Mouse (Mus musculus) testis, adult 2 months (tissue): Measurements from ENCODE around the gene Aloxe3. TPM values are rescaled to one million over a fixed set of nuclear protein-coding genes. Genes with fewer than 3 reads are reported as not detected.
A peak's percentile ranks its signal among the peaks of the same experiment; 100 is the strongest.

Source experiments
- H3K27ac ChIP-seq: fragments of 200-500 bp; 2 replicates; pipeline ENCODE4 v1.5.1; 2012; ENCODE audit warnings: low read depth, low read length; ENCODE audit not compliant: control insufficient read depth, insufficient read depth
- H3K27me3 ChIP-seq: fragments of 200-500 bp; 2 replicates; pipeline ENCODE4 v1.6.1; 2012; ENCODE audit warnings: mild to moderate bottlenecking, low read length, moderate library complexity; ENCODE audit not compliant: control insufficient read depth, insufficient read depth
- H3K36me3 ChIP-seq: fragments of 200-500 bp; 2 replicates; pipeline ENCODE4 v1.6.1; 2012; ENCODE audit warnings: mild to moderate bottlenecking, low read length; ENCODE audit not compliant: control insufficient read depth, insufficient read depth
- H3K4me1 ChIP-seq: fragments of 200-500 bp; 2 replicates; pipeline ENCODE4 v1.6.1; 2012; ENCODE audit warnings: low read length; ENCODE audit not compliant: control insufficient read depth, insufficient read depth
- H3K4me3 ChIP-seq: fragments of 200-500 bp; 2 replicates; pipeline ENCODE4 v1.5.1; 2012; ENCODE audit warnings: low read depth, mild to moderate bottlenecking, low read length, moderate library complexity, mixed read lengths; ENCODE audit not compliant: control insufficient read depth
- CTCF ChIP-seq: fragments of 200-500 bp; IDR thresholded peaks from 2 replicates; pipeline ENCODE4 v1.5.1; 2012; ENCODE audit warnings: low read depth, mild to moderate bottlenecking, inconsistent platforms, low read length, moderate library complexity; ENCODE audit not compliant: control insufficient read depth, insufficient read depth, insufficient replicate concordance
- POLR2A ChIP-seq: fragments of 200-500 bp; IDR thresholded peaks from 2 replicates; pipeline ENCODE4 v1.6.1; 2012; ENCODE audit warnings: low read depth, mild to moderate bottlenecking, inconsistent platforms, low read length, moderate library complexity; ENCODE audit not compliant: control insufficient read depth
- polyA plus RNA-seq: library from polyadenylated mRNA; depleted of rRNA; stranded (reverse); fragments of >200 nt; gene quantifications from 2 replicates; pipeline ENCODE4 v1.2.3, GENCODE M21; 2012; rRNA removed

The Aloxe3 gene
- 6.1 and 7.0 TPM in 2 replicates for polyA plus RNA-seq

GRCm38 (mm10) chr11:69125852-69125918 lies at the start of gene Aloxe3:
Gene Aloxe3 (plus strand): TSS chr11:69125896.
- Histone ChIP-seq H3K27ac (no peak within 1 kb of the TSS), H3K4me3 (peak within 1 kb of the TSS; percentile 59), H3K36me3 (no peaks in the 10 kb centered on the region), H3K27me3 (no peaks in the 10 kb centered on the region), H3K4me1 (peaks cover 26% of the 10 kb centered on the region)
- TF ChIP-seq POLR2A: no peak
- TF ChIP-seq CTCF: no peak

GRCm38 (mm10) chr11:69076572-69076971 lies 49.1 kb upstream of the Aloxe3 start:
- Histone ChIP-seq H3K4me3 (no peak overlapping the region), H3K36me3 (no peaks in the 10 kb centered on the region)
- TF ChIP-seq CTCF (no peak), POLR2A (no peak)

DNA sequence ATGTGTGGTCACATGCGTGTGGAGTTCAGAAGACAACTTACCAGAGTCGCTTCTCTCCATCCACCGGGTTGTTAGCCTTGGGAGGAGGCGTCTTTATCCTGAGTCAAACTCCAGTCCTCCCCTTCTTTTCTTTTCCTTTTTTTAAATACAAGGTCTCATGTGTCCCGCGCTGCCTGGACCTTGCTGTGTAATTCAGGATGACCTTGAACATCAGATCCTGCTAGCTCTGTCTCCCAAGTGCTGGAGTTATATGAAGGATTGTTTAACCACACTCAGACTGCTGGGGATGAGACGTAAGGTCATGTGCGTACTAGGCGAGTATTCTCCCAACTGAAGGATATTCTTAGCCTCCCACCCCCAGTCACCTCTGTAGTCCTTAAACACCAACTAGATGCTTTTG lies 48.4 kb upstream of the Aloxe3 start:
- TF ChIP-seq POLR2A: no peak
- TF ChIP-seq CTCF: no peak

More at GRCm38 (mm10) chr11:69076572-69076971, 49.1 kb upstream of the Aloxe3 start:
- Histone ChIP-seq H3K4me1 (peaks cover 5% of the 10 kb centered on the region), H3K27ac (no peak overlapping the region), H3K27me3 (no peaks in the 10 kb centered on the region)

GRCm38 (mm10) chr11:69078041-69078440 lies 47.7 kb upstream of the Aloxe3 start:
- no peaks in the 10 kb centered on the region for H3K27me3 ChIP-seq
- H3K4me3 ChIP-seq: no peak overlapping the region
- H3K4me1 ChIP-seq: no peaks in the 10 kb centered on the region; the same call in 1 of the 2 replicates
- H3K27ac ChIP-seq: no peak overlapping the region
- no peak for TF ChIP-seq POLR2A
- TF ChIP-seq CTCF: no peak
- no peaks in the 10 kb centered on the region for H3K36me3 ChIP-seq

More for the DNA sequence above, 48.4 kb upstream of the Aloxe3 start:
- Histone ChIP-seq H3K27me3 (no peaks in the 10 kb centered on the region), H3K27ac (no peak overlapping the region), H3K36me3 (no peaks in the 10 kb centered on the region), H3K4me3 (no peak overlapping the region), H3K4me1 (peaks cover 3% of the 10 kb centered on the region)

DNA sequence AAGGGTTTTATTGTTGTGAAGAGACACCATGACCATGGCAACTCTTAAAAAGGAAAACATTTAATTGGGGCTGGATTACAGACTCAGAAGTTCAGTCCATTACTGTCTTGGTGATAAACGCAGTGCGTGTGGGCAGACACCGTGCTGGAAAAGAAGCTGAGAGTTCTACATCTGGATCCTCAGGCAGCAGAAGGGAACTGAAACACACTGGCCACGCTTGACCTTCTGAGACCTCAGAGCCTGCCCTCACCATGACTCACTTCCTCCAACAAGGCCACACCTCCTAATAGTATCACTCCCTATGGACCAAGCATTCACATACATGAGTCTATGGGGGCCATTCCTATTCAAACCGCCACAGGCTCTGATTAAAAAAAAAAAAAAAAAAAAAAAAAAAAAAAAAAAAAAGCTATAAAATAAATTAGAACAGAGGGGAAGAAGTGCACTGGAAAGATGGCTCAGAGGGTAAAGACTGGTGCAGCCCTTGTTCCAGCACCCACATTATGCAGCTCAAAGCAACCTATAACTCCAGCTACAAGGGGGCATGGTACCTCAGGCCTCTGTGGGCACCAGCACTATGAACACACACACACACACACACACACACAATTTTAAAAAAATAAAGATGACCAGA lies 46.8 kb upstream of the Aloxe3 start:
- no peak for TF ChIP-seq POLR2A
- no peak overlapping the region for H3K4me3 ChIP-seq

GRCm38 (mm10) chr11:69080102-69080854 lies 45.4 kb upstream of the Aloxe3 start:
- Histone ChIP-seq H3K27ac (no peak overlapping the region), H3K36me3 (no peaks in the 10 kb centered on the region), H3K4me1 (no peaks in the 10 kb centered on the region), H3K4me3 (no peak overlapping the region), H3K27me3 (no peaks in the 10 kb centered on the region)
- no peak for TF ChIP-seq CTCF
- TF ChIP-seq POLR2A: no peak

More for the DNA sequence above, 46.8 kb upstream of the Aloxe3 start:
- Histone ChIP-seq H3K27me3 (no peaks in the 10 kb centered on the region), H3K27ac (no peak overlapping the region), H3K36me3 (no peaks in the 10 kb centered on the region), H3K4me1 (no peaks in the 10 kb centered on the region; the same call in 1 of the 2 replicates)

GRCm38 (mm10) chr11:69080855-69081222 lies 44.9 kb upstream of the Aloxe3 start:
- H3K4me3 ChIP-seq: no peak overlapping the region
- no peaks in the 10 kb centered on the region for H3K4me1 ChIP-seq
- H3K36me3 ChIP-seq: no peaks in the 10 kb centered on the region
- no peak for TF ChIP-seq CTCF
- TF ChIP-seq POLR2A: no peak
- H3K27me3 ChIP-seq: no peaks in the 10 kb centered on the region
- H3K27ac ChIP-seq: no peak overlapping the region
